Mouse (Mus musculus): Measurements from ENCODE around the gene Inpp5d. TPM values are rescaled to one million over a fixed set of nuclear protein-coding genes. Genes with fewer than 3 reads are reported as not detected.

Inpp5d gene
- polyA plus RNA-seq, 1 experiment, result 36.0 TPM

DNA sequence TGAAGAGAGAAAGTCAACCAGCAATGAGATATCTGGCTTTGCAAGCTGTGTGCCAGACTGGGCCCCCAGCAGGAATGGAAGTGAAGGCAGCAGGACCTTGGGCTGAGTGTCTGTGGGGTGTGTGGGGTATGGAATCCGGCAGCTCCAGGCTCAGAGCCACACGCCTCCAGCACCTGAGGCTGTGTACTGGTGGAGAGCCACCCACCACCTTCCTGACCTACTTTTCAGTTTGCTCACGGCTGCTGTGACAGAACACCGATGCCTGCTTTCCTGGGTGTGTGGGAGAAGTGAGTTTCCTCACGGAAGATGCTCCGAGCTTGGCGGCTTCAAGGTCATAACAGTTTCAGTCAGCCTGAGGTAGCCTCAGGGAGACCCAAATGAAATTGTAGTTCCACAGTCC is 30.9 kb upstream of the Inpp5d start:
- Histone ChIP-seq H3K27me3 (ENCODE audit: control insufficient read depth, insufficient read depth, low read length) (no peaks in the 10 kb centered on the region), H3K36me3 (ENCODE audit: control insufficient read depth, insufficient read depth, low read length) (no peaks in the 10 kb centered on the region), H3K27ac (ENCODE audit: insufficient read depth, low read depth, low read length) (no peak overlapping the region), H3K4me3 (ENCODE audit: low read depth, low read length) (no peak overlapping the region), H3K4me1 (ENCODE audit: control insufficient read depth, insufficient read depth, insufficient read length, low read length) (peaks cover 3% of the 10 kb centered on the region; the same call in 1 of the 2 replicates)
- WGBS, result 93% methylated on average over 7 of the region's 7 CpGs
- TF ChIP-seq POLR2A (IDR thresholded peaks at IDR 0.05; ENCODE audit: low read depth, low read length) (no peak), CTCF (IDR thresholded peaks at IDR 0.05; ENCODE audit: extremely low read depth, insufficient read length, insufficient replicate concordance, low read depth, low read length) (no peak)

DNA sequence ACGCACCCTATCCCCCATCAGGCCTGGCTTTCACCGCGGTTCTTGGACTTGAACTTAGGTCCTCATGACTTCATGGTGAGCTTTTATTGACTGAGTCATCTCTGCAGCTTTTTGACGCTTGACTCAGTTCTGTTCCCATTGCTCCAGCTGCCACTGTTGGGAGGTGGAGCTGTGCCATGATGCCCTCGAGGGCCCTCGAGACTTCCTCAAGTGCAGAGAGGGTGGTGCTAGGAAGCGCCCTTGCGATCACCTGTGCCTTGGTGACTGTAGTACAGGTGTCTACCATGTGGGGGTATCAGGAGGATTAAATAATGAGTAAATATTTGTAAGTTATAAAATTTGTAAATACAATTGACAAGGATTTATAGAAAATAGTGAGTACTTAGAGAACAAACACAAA is 30.1 kb upstream of the Inpp5d start:
- TF ChIP-seq CTCF (IDR thresholded peaks at IDR 0.05; ENCODE audit: extremely low read depth, insufficient read length, insufficient replicate concordance, low read depth, low read length), result no peak
- no peak for TF ChIP-seq POLR2A (IDR thresholded peaks at IDR 0.05; ENCODE audit: low read depth, low read length)
- Histone ChIP-seq H3K4me3 (ENCODE audit: low read depth, low read length) (no peak overlapping the region), H3K36me3 (ENCODE audit: control insufficient read depth, insufficient read depth, low read length) (no peaks in the 10 kb centered on the region), H3K27ac (ENCODE audit: insufficient read depth, low read depth, low read length) (no peak overlapping the region), H3K4me1 (ENCODE audit: control insufficient read depth, insufficient read depth, insufficient read length, low read length) (peaks cover 3% of the 10 kb centered on the region; the same call in 1 of the 2 replicates), H3K27me3 (ENCODE audit: control insufficient read depth, insufficient read depth, low read length) (no peaks in the 10 kb centered on the region)
- 31% methylated on average over 8 of the region's 8 CpGs for WGBS

DNA sequence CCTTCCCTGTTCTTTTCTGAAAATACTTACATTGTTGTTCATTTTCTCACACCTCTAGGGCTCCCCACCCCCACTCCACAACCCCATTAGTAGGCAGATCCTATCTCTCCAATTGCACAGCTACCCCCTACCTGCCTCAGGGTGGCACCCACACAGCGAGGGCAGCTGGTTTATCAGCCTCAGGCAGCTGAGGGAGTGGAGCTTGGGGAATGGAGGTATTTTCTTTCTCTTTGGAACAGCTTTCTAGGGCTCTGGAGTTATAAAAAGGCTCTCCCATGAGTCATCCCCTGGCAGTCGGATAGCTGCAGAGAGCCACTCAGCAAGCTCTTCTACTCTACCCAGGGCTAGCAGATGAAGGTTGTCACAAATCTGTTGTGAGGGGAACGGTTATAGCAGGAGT is 25.9 kb upstream of the Inpp5d start:
- Histone ChIP-seq H3K27ac (ENCODE audit: insufficient read depth, low read depth, low read length) (no peak overlapping the region), H3K36me3 (ENCODE audit: control insufficient read depth, insufficient read depth, low read length) (no peaks in the 10 kb centered on the region), H3K27me3 (ENCODE audit: control insufficient read depth, insufficient read depth, low read length) (no peaks in the 10 kb centered on the region), H3K4me1 (ENCODE audit: control insufficient read depth, insufficient read depth, insufficient read length, low read length) (peaks cover 3% of the 10 kb centered on the region; the same call in 1 of the 2 replicates), H3K4me3 (ENCODE audit: low read depth, low read length) (no peak overlapping the region)
- WGBS, result 51% methylated on average over 3 of the region's 3 CpGs
- TF ChIP-seq CTCF (IDR thresholded peaks at IDR 0.05; ENCODE audit: extremely low read depth, insufficient read length, insufficient replicate concordance, low read depth, low read length) (no peak), POLR2A (IDR thresholded peaks at IDR 0.05; ENCODE audit: low read depth, low read length) (no peak)

DNA sequence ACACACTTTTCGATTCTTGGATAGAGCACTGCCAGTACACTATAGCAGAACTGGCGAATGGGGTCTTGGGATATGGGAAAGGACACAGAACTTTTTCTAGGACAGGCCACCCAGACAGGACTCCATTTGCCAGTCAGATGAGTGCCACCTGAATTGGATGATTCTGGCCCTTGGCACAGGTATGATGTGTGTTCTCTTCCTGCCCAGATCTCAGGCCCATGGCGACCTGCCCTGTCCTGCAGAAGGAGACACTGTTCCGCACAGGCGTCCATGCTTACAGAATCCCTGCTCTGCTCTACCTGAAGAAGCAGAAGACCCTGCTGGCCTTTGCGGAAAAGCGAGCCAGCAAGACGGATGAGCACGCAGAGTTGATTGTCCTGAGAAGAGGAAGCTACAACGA is 25.4 kb upstream of the Inpp5d start:
- H3K4me1 ChIP-seq (ENCODE audit: control insufficient read depth, insufficient read depth, insufficient read length, low read length), result peaks cover 1% of the 10 kb centered on the region; the same call in 1 of the 2 replicates
- H3K27ac ChIP-seq (ENCODE audit: insufficient read depth, low read depth, low read length), result no peak overlapping the region
- TF ChIP-seq CTCF (IDR thresholded peaks at IDR 0.05; ENCODE audit: extremely low read depth, insufficient read length, insufficient replicate concordance, low read depth, low read length), result no peak
- TF ChIP-seq POLR2A (IDR thresholded peaks at IDR 0.05; ENCODE audit: low read depth, low read length), result no peak
- H3K27me3 ChIP-seq (ENCODE audit: control insufficient read depth, insufficient read depth, low read length), result no peaks in the 10 kb centered on the region
- 93% methylated on average over 10 of the region's 10 CpGs for WGBS
- H3K4me3 ChIP-seq (ENCODE audit: low read depth, low read length), result no peak overlapping the region
- H3K36me3 ChIP-seq (ENCODE audit: control insufficient read depth, insufficient read depth, low read length), result no peaks in the 10 kb centered on the region

DNA sequence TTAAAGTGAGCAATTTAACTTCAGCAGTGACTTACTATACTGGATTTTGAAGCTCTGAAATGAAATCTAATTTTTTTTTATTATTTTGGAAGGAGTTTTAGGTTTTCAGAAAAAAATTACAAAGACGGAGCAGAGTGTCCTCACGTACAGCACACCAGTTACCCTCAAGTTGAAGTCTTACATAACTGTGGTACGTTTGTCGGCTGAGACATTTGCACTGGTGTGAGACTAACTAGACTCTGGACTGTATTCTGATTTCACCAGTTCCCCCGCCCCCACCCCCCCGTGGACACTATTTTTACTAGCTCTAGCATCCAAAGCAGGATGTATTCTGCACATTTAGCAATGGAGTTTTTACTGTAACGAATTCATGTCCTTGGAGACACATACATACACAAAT is 19.6 kb upstream of the Inpp5d start:
- H3K36me3 ChIP-seq (ENCODE audit: control insufficient read depth, insufficient read depth, low read length), result no peaks in the 10 kb centered on the region
- H3K4me3 ChIP-seq (ENCODE audit: low read depth, low read length), result no peak overlapping the region
- no peaks in the 10 kb centered on the region for H3K27me3 ChIP-seq (ENCODE audit: control insufficient read depth, insufficient read depth, low read length)
- H3K4me1 ChIP-seq (ENCODE audit: control insufficient read depth, insufficient read depth, insufficient read length, low read length), result no peaks in the 10 kb centered on the region
- H3K27ac ChIP-seq (ENCODE audit: insufficient read depth, low read depth, low read length), result no peak overlapping the region
- TF ChIP-seq POLR2A (IDR thresholded peaks at IDR 0.05; ENCODE audit: low read depth, low read length), result no peak
- TF ChIP-seq CTCF (IDR thresholded peaks at IDR 0.05; ENCODE audit: extremely low read depth, insufficient read length, insufficient replicate concordance, low read depth, low read length), result no peak
- WGBS, result 74% methylated on average over 7 of the region's 7 CpGs

DNA sequence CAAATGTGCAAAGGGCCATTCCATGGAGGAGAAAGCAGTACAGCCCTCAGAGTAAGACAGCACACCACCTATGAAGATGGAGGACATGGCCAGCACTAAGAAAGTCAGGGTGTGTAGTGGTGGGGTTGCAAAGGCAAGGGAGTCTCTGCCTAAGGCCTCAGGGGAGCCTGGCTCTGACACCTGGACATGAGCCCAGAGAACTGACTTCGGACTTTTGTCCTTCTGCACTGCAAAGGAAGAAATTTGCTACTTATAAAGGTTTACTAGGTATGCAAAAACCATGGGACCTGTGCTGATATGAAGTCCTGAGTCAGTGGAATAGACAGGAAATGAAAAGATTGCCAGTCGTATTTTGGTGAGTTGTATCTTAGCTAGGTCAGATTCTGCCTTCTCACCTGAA is 18.3 kb upstream of the Inpp5d start:
- TF ChIP-seq POLR2A (IDR thresholded peaks at IDR 0.05; ENCODE audit: low read depth, low read length), result no peak
- TF ChIP-seq CTCF (IDR thresholded peaks at IDR 0.05; ENCODE audit: extremely low read depth, insufficient read length, insufficient replicate concordance, low read depth, low read length), result no peak
- H3K4me1 ChIP-seq (ENCODE audit: control insufficient read depth, insufficient read depth, insufficient read length, low read length), result no peaks in the 10 kb centered on the region
- no peak overlapping the region for H3K4me3 ChIP-seq (ENCODE audit: low read depth, low read length)
- no peak overlapping the region for H3K27ac ChIP-seq (ENCODE audit: insufficient read depth, low read depth, low read length)
- no peaks in the 10 kb centered on the region for H3K27me3 ChIP-seq (ENCODE audit: control insufficient read depth, insufficient read depth, low read length)
- WGBS, result 23% methylated on average over 2 of the region's 2 CpGs
- no peaks in the 10 kb centered on the region for H3K36me3 ChIP-seq (ENCODE audit: control insufficient read depth, insufficient read depth, low read length)

DNA sequence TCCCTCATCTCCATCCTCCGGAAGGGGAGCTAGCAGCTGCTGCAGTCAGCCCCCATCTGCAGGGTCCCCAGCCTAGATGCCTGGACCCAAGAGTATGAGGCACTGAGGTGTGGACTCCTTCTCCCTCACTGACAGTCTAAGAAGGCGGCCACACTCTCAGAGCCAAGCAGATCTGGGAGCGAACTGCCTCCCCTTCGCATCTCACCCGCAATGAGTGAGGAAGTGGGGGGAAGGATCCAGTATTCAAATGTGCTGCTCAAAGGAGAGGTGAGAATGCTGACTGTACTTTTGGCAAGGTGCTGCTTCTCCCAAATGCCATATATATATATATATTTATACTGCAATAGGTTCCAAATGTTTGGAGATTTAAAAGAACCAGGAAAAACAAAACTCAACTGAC is 16.7 kb upstream of the Inpp5d start:
- H3K4me3 ChIP-seq (ENCODE audit: low read depth, low read length), result no peak overlapping the region
- H3K27me3 ChIP-seq (ENCODE audit: control insufficient read depth, insufficient read depth, low read length), result no peaks in the 10 kb centered on the region
- TF ChIP-seq POLR2A (IDR thresholded peaks at IDR 0.05; ENCODE audit: low read depth, low read length) (no peak), CTCF (IDR thresholded peaks at IDR 0.05; ENCODE audit: extremely low read depth, insufficient read length, insufficient replicate concordance, low read depth, low read length) (no peak)
- peaks cover 5% of the 10 kb centered on the region for H3K4me1 ChIP-seq (ENCODE audit: control insufficient read depth, insufficient read depth, insufficient read length, low read length)
- 91% methylated on average over 5 of the region's 5 CpGs for WGBS
- H3K27ac ChIP-seq (ENCODE audit: insufficient read depth, low read depth, low read length), result no peak overlapping the region
- H3K36me3 ChIP-seq (ENCODE audit: control insufficient read depth, insufficient read depth, low read length), result no peaks in the 10 kb centered on the region

DNA sequence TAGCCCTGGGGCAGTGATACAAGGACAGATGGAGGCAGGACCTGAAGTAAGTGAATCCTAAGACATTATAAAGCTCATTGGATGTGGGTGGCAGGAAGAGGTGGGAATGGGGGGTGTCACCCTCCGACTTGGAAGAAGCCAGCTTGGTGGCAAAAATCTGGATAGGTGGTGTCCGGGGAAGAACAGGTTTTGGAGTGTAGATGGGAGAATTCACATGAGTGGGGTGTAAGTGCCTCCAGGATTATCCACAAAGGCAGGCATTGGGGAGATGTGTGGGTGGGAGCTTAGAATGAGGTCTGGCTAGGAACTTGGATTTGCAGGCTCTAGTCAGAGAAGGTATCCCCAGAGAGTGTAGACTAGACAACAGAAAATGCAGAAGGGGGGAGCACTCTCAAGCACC is 14.8 kb upstream of the Inpp5d start:
- Histone ChIP-seq H3K27me3 (ENCODE audit: control insufficient read depth, insufficient read depth, low read length) (no peaks in the 10 kb centered on the region), H3K27ac (ENCODE audit: insufficient read depth, low read depth, low read length) (no peak overlapping the region), H3K4me1 (ENCODE audit: control insufficient read depth, insufficient read depth, insufficient read length, low read length) (peaks cover 5% of the 10 kb centered on the region), H3K4me3 (ENCODE audit: low read depth, low read length) (no peak overlapping the region), H3K36me3 (ENCODE audit: control insufficient read depth, insufficient read depth, low read length) (no peaks in the 10 kb centered on the region)
- WGBS, result 83% methylated on average over 2 of the region's 2 CpGs
- TF ChIP-seq POLR2A (IDR thresholded peaks at IDR 0.05; ENCODE audit: low read depth, low read length) (no peak), CTCF (IDR thresholded peaks at IDR 0.05; ENCODE audit: extremely low read depth, insufficient read length, insufficient replicate concordance, low read depth, low read length) (no peak)
